Comparison of ENCODE assay signal across 9 mouse cellular contexts in the genomic region with DNA sequence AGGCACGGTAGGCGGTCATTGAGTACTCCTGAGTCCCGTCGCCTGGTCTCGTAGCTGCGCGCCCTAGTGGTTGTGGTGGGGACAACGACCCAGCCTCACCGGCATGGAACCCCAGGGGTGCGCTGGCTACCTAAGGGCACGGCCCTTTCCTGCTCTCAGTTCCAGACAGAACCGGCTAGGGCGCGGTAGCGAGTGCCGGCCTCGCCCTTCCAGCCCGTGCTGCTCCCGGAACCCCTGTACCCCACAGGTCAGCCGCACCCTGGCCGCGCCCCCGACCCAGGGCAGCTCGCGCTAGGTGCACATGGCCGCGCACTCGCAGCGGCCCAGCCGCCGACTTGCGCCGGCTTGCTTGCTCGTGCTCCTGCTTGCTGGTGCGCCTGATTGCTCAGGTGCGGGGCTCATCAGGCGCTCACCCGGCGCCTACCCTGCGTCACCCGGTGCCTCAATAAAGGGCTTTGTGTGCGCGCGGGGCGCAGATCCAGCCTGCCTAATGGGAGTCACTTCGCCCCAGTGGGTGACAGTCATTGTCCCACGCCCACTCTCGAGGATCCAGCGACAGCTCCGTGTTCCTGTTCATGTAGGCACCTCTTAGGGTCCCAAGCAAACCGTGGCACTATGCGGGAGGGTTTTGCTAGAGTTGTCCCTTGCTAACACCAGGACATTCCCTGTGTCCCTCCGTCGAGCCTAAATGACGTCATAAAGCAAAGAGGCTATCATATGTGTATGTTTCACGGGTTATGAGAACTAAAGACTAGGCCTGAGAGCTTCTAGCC. TPM values are rescaled to one million over a fixed set of nuclear protein-coding genes. Genes with fewer than 3 reads are reported as not detected.
DNase-seq lines count a peak whose midpoint lies in the region; ATAC-seq and TF ChIP-seq lines count a peak whose summit lies in the region.
"Had no signal": no experiment of that assay in that cellular context is flagged by ENCODE, and none has a peak within 500 bp of the region (broad histone marks: within the 10 kb centered on the region; RNA-seq: fewer than 3 reads in every experiment).

A gene (minus strand): TSS at position 665 of the 773 bp plus-strand sequence.

- peak within 1 kb of the TSS; percentile 98 for H3K4me2 ChIP-seq in heart, embryonic 14.5 days (ENCODE audit: low read length)
- peak within 1 kb of the TSS; percentile 99 for H3K4me2 ChIP-seq in kidney, postnatal 0 days (ENCODE audit: low read length)
- peak within 1 kb of the TSS; percentile 81 for H3K4me2 ChIP-seq in liver, embryonic 16.5 days (ENCODE audit: low read depth, low read length)
- peak within 1 kb of the TSS; percentile 96 for H3K4me2 ChIP-seq in neural tube, embryonic 11.5 days (ENCODE audit: low read depth)
- peak within 1 kb of the TSS; percentile 92 for H3K4me2 ChIP-seq in stomach, postnatal 0 days (replicated peaks; ENCODE audit: low read depth)

- H3K79me2 ChIP-seq in C2C12 (ENCODE audit: control insufficient read depth, insufficient read depth): no peaks in the 10 kb centered on the region

- 0 out of 2 replicates have a peak, but pooled peaks have one; percentile 65 for ATAC-seq in erythroid progenitor cell, adult 5-6 weeks (replicated peaks; ENCODE audit: low FRiP score, poor library complexity, severe bottlenecking)
- ATAC-seq in heart, embryonic 14.5 days (ENCODE audit: insufficient number of reproducible peaks, insufficient read depth, low FRiP score, low read depth): peak; percentile 54; the same call in 1 of the 2 replicates
- ATAC-seq in kidney, postnatal 0 days (replicated peaks; ENCODE audit: low FRiP score, low read depth): peak; percentile 85
- ATAC-seq in liver, embryonic 16.5 days (ENCODE audit: low read depth): peak; percentile 64
- ATAC-seq in neural tube, embryonic 11.5 days (ENCODE audit: insufficient read depth, low FRiP score, low TSS enrichment): peak; percentile 84
- peak; percentile 98 for ATAC-seq in stomach, postnatal 0 days (ENCODE audit: low FRiP score, low TSS enrichment)

- no peaks in the 10 kb centered on the region for H3K27me3 ChIP-seq in C2C12 (ENCODE audit: control insufficient read depth, insufficient read depth, insufficient read length)
- H3K27me3 ChIP-seq in heart, embryonic 14.5 days (ENCODE audit: control insufficient read depth, insufficient read depth, low read length): no peaks in the 10 kb centered on the region; the same call in 1 of the 2 replicates
- H3K27me3 ChIP-seq in kidney, postnatal 0 days (ENCODE audit: insufficient read depth, low read length): no peaks in the 10 kb centered on the region
- H3K27me3 ChIP-seq in liver, embryonic 16.5 days (ENCODE audit: control insufficient read depth, insufficient read depth, low read depth, low read length): no peaks in the 10 kb centered on the region
- no peaks in the 10 kb centered on the region; the same call in 1 of the 2 replicates for H3K27me3 ChIP-seq in neural tube, embryonic 11.5 days (ENCODE audit: control insufficient read depth, insufficient read depth, low read length)
- H3K27me3 ChIP-seq in stomach, postnatal 0 days (ENCODE audit: control insufficient read depth, insufficient read depth, low read length): no peaks in the 10 kb centered on the region

- peak within 1 kb of the TSS; percentile 11 for H3K4me3 ChIP-seq in C2C12 (ENCODE audit: insufficient read depth, poor library complexity, severe bottlenecking)
- H3K4me3 ChIP-seq in heart, embryonic 14.5 days (ENCODE audit: control insufficient read depth in 1 of 2, insufficient read depth in 1 of 2, low read depth in 1 of 2, low read length in 2 of 2): peak within 1 kb of the TSS; percentile 65
- H3K4me3 ChIP-seq in kidney, postnatal 0 days (replicated peaks; ENCODE audit: low read depth, low read length): peak within 1 kb of the TSS; percentile 55
- peak within 1 kb of the TSS; percentile 60 for H3K4me3 ChIP-seq in liver, embryonic 16.5 days (ENCODE audit: low read depth, low read length)
- H3K4me3 ChIP-seq in neural tube, embryonic 11.5 days (ENCODE audit: low read depth, low read length): peak within 1 kb of the TSS; percentile 59
- peak within 1 kb of the TSS; percentile 45 for H3K4me3 ChIP-seq in stomach, postnatal 0 days (ENCODE audit: low read depth, low read length)

- H3K27ac ChIP-seq in heart, embryonic 14.5 days (replicated peaks in 1 of 2; ENCODE audit: control insufficient read depth in 1 of 2, insufficient read depth in 1 of 2, low read depth in 2 of 2, low read length in 2 of 2): no peak within 1 kb of the TSS
- H3K27ac ChIP-seq in kidney, postnatal 0 days: no peak within 1 kb of the TSS
- no peak within 1 kb of the TSS for H3K27ac ChIP-seq in liver, embryonic 16.5 days (ENCODE audit: low read length)
- no peak within 1 kb of the TSS for H3K27ac ChIP-seq in neural tube, embryonic 11.5 days (ENCODE audit: low read depth, low read length)
- H3K27ac ChIP-seq in stomach, postnatal 0 days (replicated peaks): peak within 1 kb of the TSS; percentile 81

- TF ChIP-seq EP300 in stomach, postnatal 0 days (optimal IDR thresholded peaks at IDR 0.05): peak; percentile 43

- peaks cover 2 to 4% of the 10 kb centered on the region in 2 experiments; a peak in 1 of 4 replicates for H3K4me1 ChIP-seq in heart, embryonic 14.5 days (ENCODE audit: control insufficient read depth in 2 of 2, insufficient read depth in 2 of 2, low read length in 2 of 2)
- H3K4me1 ChIP-seq in kidney, postnatal 0 days (replicated peaks; ENCODE audit: insufficient read depth, low read length): no peaks in the 10 kb centered on the region
- no peaks in the 10 kb centered on the region; the same call in 1 of the 2 replicates for H3K4me1 ChIP-seq in liver, embryonic 16.5 days (ENCODE audit: control insufficient read depth, low read depth, low read length)
- H3K4me1 ChIP-seq in neural tube, embryonic 11.5 days (ENCODE audit: control insufficient read depth, insufficient read depth, low read length): no peaks in the 10 kb centered on the region
- H3K4me1 ChIP-seq in stomach, postnatal 0 days (replicated peaks; ENCODE audit: control insufficient read depth, insufficient read depth): no peaks in the 10 kb centered on the region

- peak; percentile 53 for TF ChIP-seq CTCF in C2C12 (IDR thresholded peaks at IDR 0.05; ENCODE audit: control insufficient read depth, insufficient read depth, insufficient read length)
- peak; percentile 60 for TF ChIP-seq CTCF in kidney, postnatal 0 days (IDR thresholded peaks at IDR 0.05; ENCODE audit: low read depth)
- peak; percentile 72 for TF ChIP-seq CTCF in stomach, postnatal 0 days (IDR thresholded peaks at IDR 0.05; ENCODE audit: low read depth)

- peak within 1 kb of the TSS; percentile 78 for H3K9ac ChIP-seq in heart, embryonic 14.5 days (ENCODE audit: low read length)
- peak within 1 kb of the TSS; percentile 60 for H3K9ac ChIP-seq in kidney, postnatal 0 days (ENCODE audit: low read depth, low read length)
- H3K9ac ChIP-seq in liver, embryonic 16.5 days (ENCODE audit: low read depth, low read length): peak within 1 kb of the TSS; percentile 38
- peak within 1 kb of the TSS; percentile 76 for H3K9ac ChIP-seq in neural tube, embryonic 11.5 days (ENCODE audit: low read length)
- peak within 1 kb of the TSS; percentile 68 for H3K9ac ChIP-seq in stomach, postnatal 0 days (ENCODE audit: low read length)

- peak; percentile 38 for DNase-seq in brain, adult 2 months (ENCODE audit: low read depth, low spot score)
- peak; percentile 67 for DNase-seq in kidney, postnatal 0 days (ENCODE audit: low spot score)
- DNase-seq in neural tube, embryonic 11.5 days (ENCODE audit: low spot score): peak; percentile 81
- peak; percentile 92 for DNase-seq in stomach, postnatal 0 days (ENCODE audit: low spot score)

- no peak within 1 kb of the TSS for H3ac ChIP-seq in C2C12 (ENCODE audit: control insufficient read depth, insufficient read length, low read depth)

- H3K79me3 ChIP-seq in C2C12 (ENCODE audit: low read depth): no peaks in the 10 kb centered on the region

- no peaks in the 10 kb centered on the region for H3K9me3 ChIP-seq in heart, embryonic 14.5 days (ENCODE audit: control insufficient read depth, low read length)
- H3K9me3 ChIP-seq in kidney, postnatal 0 days (replicated peaks; ENCODE audit: low read length): no peaks in the 10 kb centered on the region
- no peaks in the 10 kb centered on the region for H3K9me3 ChIP-seq in liver, embryonic 16.5 days (replicated peaks; ENCODE audit: control insufficient read depth, low read length)
- H3K9me3 ChIP-seq in neural tube, embryonic 11.5 days (ENCODE audit: control insufficient read depth, low read length): no peaks in the 10 kb centered on the region
- no peaks in the 10 kb centered on the region for H3K9me3 ChIP-seq in stomach, postnatal 0 days (ENCODE audit: control insufficient read depth, low read length)

- no peaks in the 10 kb centered on the region for H3K36me3 ChIP-seq in C2C12 (ENCODE audit: control insufficient read depth, insufficient read depth)
- no peaks in the 10 kb centered on the region for H3K36me3 ChIP-seq in heart, embryonic 14.5 days (ENCODE audit: control insufficient read depth, insufficient read depth, low read length)
- H3K36me3 ChIP-seq in kidney, postnatal 0 days (ENCODE audit: insufficient read depth, low read length): no peaks in the 10 kb centered on the region
- no peaks in the 10 kb centered on the region for H3K36me3 ChIP-seq in liver, embryonic 16.5 days (ENCODE audit: control insufficient read depth, insufficient read depth)
- no peaks in the 10 kb centered on the region for H3K36me3 ChIP-seq in neural tube, embryonic 11.5 days (ENCODE audit: control insufficient read depth, insufficient read depth, low read length)
- H3K36me3 ChIP-seq in stomach, postnatal 0 days (ENCODE audit: control insufficient read depth, insufficient read depth, low read length): no peaks in the 10 kb centered on the region
- H3K36me3 ChIP-seq: G1E had no signal

- under 1% methylated on average over 51 of the region's 56 CpGs for WGBS in heart, embryonic 14.5 days
- WGBS in kidney, postnatal 0 days: 2% methylated on average over 37 of the region's 56 CpGs
- 1% methylated on average over 55 of the region's 56 CpGs for WGBS in liver, embryonic 16.5 days (ENCODE audit: insufficient replicate concordance)
- WGBS in neural tube, embryonic 11.5 days: under 1% methylated on average over 45 of the region's 56 CpGs
- 3% methylated on average over 46 of the region's 56 CpGs for WGBS in stomach, postnatal 0 days

TF ChIP-seq in C2C12, 6 proteins besides CTCF, POLR2A, EP300 and RAD21 (continues in another document):
- TF ChIP-seq USF1 (IDR thresholded peaks at IDR 0.05; ENCODE audit: low read depth): no peak

RNA-seq across cellular contexts. Expression of the gene that starts here (rescaled TPM):
- not detected for polyA plus RNA-seq in C2C12 (2012; fragmentation: generic; extraction: Trizol)
- not detected in 2 replicates for total RNA-seq in erythroid progenitor cell, adult 5-6 weeks (2015; ENCODE audit: low replicate concordance)
- total RNA-seq in erythroid progenitor cell, adult 5-6 weeks (2017; ENCODE audit: low replicate concordance): not detected in 2 replicates
- polyA plus RNA-seq in heart, embryonic 14.5 days (2014; fragmentation: Nextera tagmentation; extraction: Ambion mirVana): 0.26 TPM in 1 of 2 replicates, not detected in the other
- polyA plus RNA-seq in kidney, postnatal 0 days (2015; fragmentation: Nextera tagmentation; extraction: Ambion mirVana): 0.11 and 0.20 TPM in 2 replicates
- 0.06 TPM in 1 of 2 replicates, not detected in the other for polyA plus RNA-seq in liver, embryonic 16.5 days (2015; fragmentation: Nextera tagmentation; extraction: Ambion mirVana)
- 0.48 TPM in 1 of 2 replicates, not detected in the other for polyA plus RNA-seq in neural tube, embryonic 11.5 days (2014; fragmentation: Nextera tagmentation; extraction: Ambion mirVana)
- 0.34 and 0.35 TPM in 2 replicates for polyA plus RNA-seq in stomach, postnatal 0 days (2015; fragmentation: Nextera tagmentation; extraction: Ambion mirVana)
- total RNA-seq: G1E had no signal
- polyA plus RNA-seq: G1E had no signal

Comparison
In these comparisons a context has a peak if more than half of its experiments do, and no peak if none do; other contexts are left out.
1. Peak in ATAC-seq in erythroid progenitor cell, adult 5-6 weeks; RNA of the gene not detected or under 1 TPM.
2. Peak in ATAC-seq, H3K4me3 ChIP-seq, H3K9ac ChIP-seq and H3K4me2 ChIP-seq in heart, embryonic 14.5 days; RNA of the gene not detected or under 1 TPM.
3. Peak in DNase-seq, ATAC-seq, H3K4me3 ChIP-seq, H3K9ac ChIP-seq and H3K4me2 ChIP-seq in kidney, postnatal 0 days; RNA of the gene not detected or under 1 TPM.
4. Peak in ATAC-seq, H3K4me3 ChIP-seq, H3K9ac ChIP-seq and H3K4me2 ChIP-seq in liver, embryonic 16.5 days; RNA of the gene not detected or under 1 TPM.
5. Peak in DNase-seq, ATAC-seq, H3K4me3 ChIP-seq, H3K9ac ChIP-seq and H3K4me2 ChIP-seq in neural tube, embryonic 11.5 days; RNA of the gene not detected or under 1 TPM.
6. Peak in DNase-seq, ATAC-seq, H3K4me3 ChIP-seq, H3K27ac ChIP-seq, H3K9ac ChIP-seq and H3K4me2 ChIP-seq in stomach, postnatal 0 days; RNA of the gene not detected or under 1 TPM.
7. H3K4me3 ChIP-seq: peak in every context shown above with its lines; median percentile 65 in heart, embryonic 14.5 days; 60 in liver, embryonic 16.5 days; 59 in neural tube, embryonic 11.5 days; 55 in kidney, postnatal 0 days; 45 in stomach, postnatal 0 days; 11 in C2C12.
8. DNase-seq: peak in every context shown above with its lines; median percentile 92 in stomach, postnatal 0 days; 81 in neural tube, embryonic 11.5 days; 67 in kidney, postnatal 0 days; 38 in brain, adult 2 months.